Mouse (Mus musculus) bone marrow, adult 2 months (tissue): Measurements from ENCODE around the gene Jmjd1c.

Source experiments
- CTCF ChIP-seq: fragments of 200-500 bp; IDR thresholded peaks from 2 replicates; pipeline ENCODE4 v1.5.1; 2011; ENCODE audit warnings: low read length, control low read depth; ENCODE audit not compliant: control insufficient read depth, insufficient read depth
- POLR2A ChIP-seq: fragments of 200-500 bp; IDR thresholded peaks from 2 replicates; pipeline ENCODE4 v1.6.1; 2011; ENCODE audit warnings: low read depth, mild to moderate bottlenecking, control low read depth, low read length, borderline replicate concordance; ENCODE audit not compliant: control insufficient read depth

- no peak for TF ChIP-seq CTCF
- no peak for TF ChIP-seq POLR2A
Observed at GRCm38 (mm10) chr10:67195671-67196070, 99.7 kb downstream of the Jmjd1c start.
